Mouse (Mus musculus) neural tube, embryonic 12.5 days (tissue): Measurements from ENCODE around the gene Rnf123. TPM values are rescaled to one million over a fixed set of nuclear protein-coding genes. Genes with fewer than 3 reads are reported as not detected.
A peak's percentile ranks its signal among the peaks of the same experiment; 100 is the strongest.

Experiments
- ATAC-seq: fragments of 200-750 bp; cut with Nextera tagmentation; 2 replicates; pipeline ENCODE4 v1.8.0; 2017; ENCODE audit warnings: low read depth, mild to moderate bottlenecking, moderate TSS enrichment, moderate library complexity; ENCODE audit not compliant: low FRiP score
- H3K27ac ChIP-seq: fragments of 300-500 bp; sonication (generic); 2 replicates; pipeline ENCODE4 v1.5.1; 2016
- H3K27me3 ChIP-seq: fragments of 300-500 bp; sonication (generic); replicated peaks from 2 replicates; pipeline ENCODE4 v1.6.1; 2016; ENCODE audit warnings: mild to moderate bottlenecking
- H3K36me3 ChIP-seq: fragments of 300-500 bp; sonication (generic); 2 replicates; pipeline ENCODE4 v1.6.1; 2016; ENCODE audit warnings: mild to moderate bottlenecking
- H3K4me1 ChIP-seq: fragments of 300-500 bp; sonication (generic); 2 replicates; pipeline ENCODE4 v1.6.1; 2016
- H3K4me2 ChIP-seq: fragments of 300-500 bp; sonication (generic); replicated peaks from 2 replicates; pipeline ENCODE4 v1.6.1; 2016; ENCODE audit warnings: mild to moderate bottlenecking
- H3K4me3 ChIP-seq: fragments of 300-500 bp; sonication (generic); 2 replicates; pipeline ENCODE4 v1.5.1; 2016
- H3K9ac ChIP-seq: fragments of 300-500 bp; sonication (generic); 2 replicates; pipeline ENCODE4 v1.6.1; 2016; ENCODE audit warnings: mild to moderate bottlenecking
- H3K9me3 ChIP-seq: fragments of 300-500 bp; sonication (generic); 2 replicates; pipeline ENCODE4 v1.6.1; 2016; ENCODE audit warnings: mild to moderate bottlenecking
- WGBS: fragments of 180-500 bp; shearing (Covaris S2); methylation state at CpG from one replicate; pipeline ENCODE4 v1.1.7; 2016; 5-methylcytosine and 5-hydroxymethylcytosine counted together
- polyA plus RNA-seq: library from polyadenylated mRNA; unstranded; fragments of >200 nt; fragmentation: Nextera tagmentation; extraction: Ambion mirVana; gene quantifications from 2 replicates; pipeline ENCODE4 v1.2.1, GENCODE M21; 2016

The Rnf123 gene
- polyA plus RNA-seq = 43.5 and 43.8 TPM in 2 replicates

GRCm38 (mm10) chr9:108082988-108083431 lies at the start of gene Rnf123:
Gene Rnf123 (minus strand): TSS chr9:108083346.
- Histone ChIP-seq H3K9me3 (no peaks in the 10 kb centered on the region), H3K36me3 (peaks cover 42% of the 10 kb centered on the region), H3K9ac (no peak within 1 kb of the TSS), H3K27me3 (peaks cover 38% of the 10 kb centered on the region), H3K4me1 (peaks cover 19% of the 10 kb centered on the region), H3K4me3 (no peak within 1 kb of the TSS), H3K27ac (no peak within 1 kb of the TSS), H3K4me2 (peak within 1 kb of the TSS; percentile 20)
- no peak for ATAC-seq
- 34% methylated on average over 12 of the region's 12 CpGs for WGBS

DNA sequence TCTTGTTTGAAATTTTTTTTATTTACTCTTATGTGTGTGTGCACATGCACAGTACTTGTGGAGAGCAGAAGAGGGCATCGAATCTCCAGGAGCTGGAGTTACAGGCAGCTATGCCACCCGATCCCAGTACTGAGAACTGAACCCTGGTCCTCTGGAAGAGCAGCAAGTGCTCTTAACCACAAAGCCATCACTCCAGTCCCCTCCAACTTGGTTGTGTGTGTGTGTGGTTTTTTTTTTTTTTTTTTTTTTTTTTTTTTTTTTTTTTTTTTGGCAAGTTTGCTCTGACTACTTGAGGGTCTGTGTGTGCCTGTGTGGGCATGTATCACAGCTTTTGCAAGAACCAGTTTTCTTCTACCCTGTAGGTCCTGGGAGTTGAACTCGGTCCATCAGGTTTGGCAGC lies 49.2 kb upstream of the Rnf123 start:
- H3K4me2 ChIP-seq = no peak overlapping the region
- peaks cover 11% of the 10 kb centered on the region for H3K36me3 ChIP-seq
- H3K4me1 ChIP-seq = no peaks in the 10 kb centered on the region
- no peaks in the 10 kb centered on the region for H3K27me3 ChIP-seq
- WGBS = 91% methylated on average over 3 of the region's 3 CpGs
- no peak overlapping the region for H3K9ac ChIP-seq
- H3K4me3 ChIP-seq = no peak overlapping the region
- no peak overlapping the region for H3K27ac ChIP-seq
- no peak for ATAC-seq
- no peaks in the 10 kb centered on the region for H3K9me3 ChIP-seq

- WGBS = 83% methylated on average over 5 of the region's 5 CpGs
- H3K9ac ChIP-seq = no peak overlapping the region
- ATAC-seq = no peak
Observed at GRCm38 (mm10) chr9:108131502-108131901, 48.4 kb upstream of the Rnf123 start.

DNA sequence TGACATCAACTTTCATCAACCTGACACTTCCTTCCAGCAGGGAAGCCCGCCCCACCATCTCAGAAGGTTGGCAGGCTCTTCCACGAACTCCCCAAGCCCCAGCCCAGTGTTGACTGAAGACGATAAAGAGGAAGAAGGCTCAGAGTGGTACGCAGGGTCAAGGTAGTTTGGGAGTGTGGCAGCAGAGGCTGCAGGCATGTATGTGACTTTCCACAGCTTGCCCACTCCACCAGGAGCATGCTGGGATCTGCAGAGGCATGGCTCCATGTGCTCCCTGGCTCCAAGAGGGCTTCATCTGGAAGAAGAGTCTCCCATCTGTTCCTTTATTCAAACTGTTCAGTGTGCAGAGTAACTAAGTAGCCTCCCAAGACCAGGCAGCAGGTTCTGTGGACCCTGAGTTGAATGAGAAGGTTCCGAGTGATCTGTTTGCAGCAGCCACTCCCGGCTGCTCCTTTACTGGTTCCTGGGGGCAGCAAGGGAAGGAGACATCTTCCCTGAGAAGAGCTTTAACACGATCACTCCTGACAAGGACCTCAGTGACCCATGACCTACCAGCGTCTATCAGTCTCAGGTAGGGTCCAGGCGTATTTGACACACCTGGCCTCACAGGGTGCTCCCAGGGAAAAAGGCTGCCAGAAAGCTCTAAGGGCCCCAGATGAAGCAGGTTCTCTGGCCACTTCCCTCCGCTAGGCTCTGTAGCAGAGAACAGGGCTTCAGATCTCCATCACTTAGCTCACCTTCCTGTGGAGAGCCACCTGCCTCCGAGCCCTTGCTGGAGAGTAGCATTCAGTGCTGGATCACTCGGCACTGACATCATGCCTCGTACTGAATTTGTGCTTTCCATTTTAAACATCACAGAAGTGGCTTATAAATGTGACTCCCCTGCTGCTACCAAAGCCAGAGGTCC lies 46.1 kb upstream of the Rnf123 start:
- Histone ChIP-seq H3K9ac (no peak overlapping the region), H3K36me3 (peaks cover 13% of the 10 kb centered on the region), H3K4me3 (no peak overlapping the region), H3K4me2 (no peak overlapping the region), H3K4me1 (no peaks in the 10 kb centered on the region), H3K27ac (no peak overlapping the region), H3K27me3 (no peaks in the 10 kb centered on the region), H3K9me3 (no peaks in the 10 kb centered on the region)
- ATAC-seq = no peak
- WGBS = 87% methylated on average over 13 of the region's 13 CpGs

More at GRCm38 (mm10) chr9:108131502-108131901, 48.4 kb upstream of the Rnf123 start:
- Histone ChIP-seq H3K4me1 (no peaks in the 10 kb centered on the region), H3K4me3 (no peak overlapping the region), H3K9me3 (no peaks in the 10 kb centered on the region), H3K4me2 (no peak overlapping the region), H3K27me3 (no peaks in the 10 kb centered on the region), H3K36me3 (peaks cover 2% of the 10 kb centered on the region; the same call in 1 of the 2 replicates), H3K27ac (no peak overlapping the region)

GRCm38 (mm10) chr9:108128248-108128647 lies 45.1 kb upstream of the Rnf123 start:
- ATAC-seq = no peak
- Histone ChIP-seq H3K9me3 (no peaks in the 10 kb centered on the region), H3K27ac (no peak overlapping the region), H3K4me2 (no peak overlapping the region), H3K9ac (no peak overlapping the region), H3K36me3 (peaks cover 13% of the 10 kb centered on the region), H3K27me3 (no peaks in the 10 kb centered on the region), H3K4me3 (no peak overlapping the region), H3K4me1 (no peaks in the 10 kb centered on the region)
- WGBS = 87% methylated on average over 11 of the region's 11 CpGs

GRCm38 (mm10) chr9:108126436-108127180 lies 43.5 kb upstream of the Rnf123 start:
- WGBS = 78% methylated on average over 17 of the region's 17 CpGs
- no peak overlapping the region for H3K9ac ChIP-seq
- no peaks in the 10 kb centered on the region for H3K27me3 ChIP-seq
- H3K4me3 ChIP-seq = no peak overlapping the region
- no peaks in the 10 kb centered on the region for H3K4me1 ChIP-seq
- no peak for ATAC-seq
- no peak overlapping the region for H3K4me2 ChIP-seq
- peaks cover 18% of the 10 kb centered on the region for H3K36me3 ChIP-seq
- H3K27ac ChIP-seq = no peak overlapping the region
- H3K9me3 ChIP-seq = no peaks in the 10 kb centered on the region

- Histone ChIP-seq H3K36me3 (peaks cover 18% of the 10 kb centered on the region), H3K27ac (no peak overlapping the region), H3K27me3 (no peaks in the 10 kb centered on the region), H3K4me2 (no peak overlapping the region), H3K4me3 (no peak overlapping the region), H3K9me3 (no peaks in the 10 kb centered on the region), H3K9ac (no peak overlapping the region), H3K4me1 (no peaks in the 10 kb centered on the region)
- WGBS = 92% methylated on average over 8 of the region's 8 CpGs
- ATAC-seq = no peak
Observed at GRCm38 (mm10) chr9:108125731-108126130, 42.6 kb upstream of the Rnf123 start.

DNA sequence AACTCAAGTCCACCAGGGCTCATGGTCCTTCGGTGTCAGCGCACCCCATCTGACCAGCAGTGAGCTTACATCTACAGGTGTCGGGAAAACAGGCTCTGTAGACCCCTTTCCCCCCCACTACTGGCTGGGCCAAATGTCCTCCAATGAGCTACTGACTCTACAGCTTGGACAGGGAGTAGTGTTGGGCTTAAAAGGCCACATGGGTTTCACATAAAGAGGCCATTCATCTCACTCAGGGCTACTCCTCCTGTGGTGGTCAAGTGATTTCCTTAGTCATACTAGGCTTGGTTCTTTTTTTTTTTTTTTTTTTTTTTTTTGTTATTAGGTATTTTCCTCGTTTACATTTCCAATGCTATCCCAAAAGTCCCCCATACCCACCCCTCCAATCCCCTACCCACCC lies 40.8 kb upstream of the Rnf123 start:
- 75% methylated on average over 4 of the region's 4 CpGs for WGBS
- no peak for ATAC-seq
- H3K4me3 ChIP-seq = no peak overlapping the region
- H3K4me1 ChIP-seq = no peaks in the 10 kb centered on the region
- H3K27me3 ChIP-seq = no peaks in the 10 kb centered on the region
- H3K9me3 ChIP-seq = no peaks in the 10 kb centered on the region
- no peak overlapping the region for H3K4me2 ChIP-seq
- no peak overlapping the region for H3K27ac ChIP-seq
- H3K36me3 ChIP-seq = peaks cover 18% of the 10 kb centered on the region
- no peak overlapping the region for H3K9ac ChIP-seq

DNA sequence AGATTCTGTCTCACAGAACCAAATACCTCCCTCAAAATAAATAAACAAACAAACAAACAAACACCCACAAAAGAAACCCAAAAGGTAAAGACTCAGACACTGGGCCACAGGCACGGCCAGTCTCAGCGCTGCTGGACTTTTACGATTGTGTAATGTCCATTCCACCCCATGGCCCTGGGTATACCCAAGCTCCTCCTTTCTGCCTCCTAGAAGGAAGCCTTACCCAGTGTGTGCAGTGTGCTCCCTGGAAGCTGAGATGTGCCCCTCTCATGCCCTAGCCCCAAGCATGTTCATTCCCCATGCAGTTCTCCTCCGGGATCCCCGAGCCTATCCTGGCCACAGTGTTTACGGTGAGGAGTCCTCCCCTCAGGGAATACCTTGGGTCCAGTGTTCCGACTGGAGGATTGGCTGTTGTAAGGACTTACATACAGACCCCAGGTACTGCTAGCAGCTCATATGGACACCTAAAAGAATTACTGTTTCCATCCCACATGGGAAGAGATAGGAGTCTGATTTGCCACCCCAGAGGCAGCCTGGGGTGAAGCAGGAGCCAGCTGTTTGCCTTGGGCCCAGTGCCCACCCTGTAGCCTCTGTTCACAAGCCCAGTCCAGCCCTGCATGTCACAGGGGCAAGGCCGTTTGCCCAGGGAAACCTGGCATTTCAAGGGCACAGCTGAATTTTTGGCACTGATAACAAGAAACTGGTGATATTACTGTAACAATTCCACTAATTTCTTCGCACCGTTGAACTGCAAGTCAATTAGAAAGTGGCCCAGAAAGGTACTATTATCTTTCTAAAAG lies 38.2 kb upstream of the Rnf123 start:
- H3K4me1 ChIP-seq = no peaks in the 10 kb centered on the region
- no peaks in the 10 kb centered on the region for H3K9me3 ChIP-seq
- ATAC-seq = no peak
- no peak overlapping the region for H3K4me2 ChIP-seq
- H3K9ac ChIP-seq = no peak overlapping the region
- peaks cover 28% of the 10 kb centered on the region for H3K36me3 ChIP-seq
- H3K27me3 ChIP-seq = no peaks in the 10 kb centered on the region
- H3K4me3 ChIP-seq = no peak overlapping the region
- no peak overlapping the region for H3K27ac ChIP-seq
- WGBS = 85% methylated on average over 10 of the region's 10 CpGs

DNA sequence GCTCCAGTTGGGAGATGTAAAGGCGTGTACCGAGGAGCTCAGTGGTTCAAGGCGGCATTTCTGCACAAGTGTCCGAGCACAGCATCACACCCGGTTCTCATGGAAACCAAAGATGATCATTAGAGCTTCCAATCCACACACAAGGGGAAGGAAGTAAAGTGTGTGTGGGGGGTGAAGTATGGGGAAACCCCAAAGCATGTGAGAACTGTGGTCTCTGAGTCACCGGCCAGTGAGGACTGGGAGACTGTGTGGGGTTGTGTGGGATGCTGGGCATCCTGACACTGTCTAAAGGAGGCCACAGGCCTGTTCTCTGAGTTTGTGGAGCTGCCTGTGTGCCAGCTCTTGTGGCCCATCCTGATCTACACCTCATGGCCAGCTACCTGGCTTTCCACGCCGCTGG lies 37.5 kb upstream of the Rnf123 start:
- WGBS = 93% methylated on average over 8 of the region's 8 CpGs
- no peak for ATAC-seq
- no peaks in the 10 kb centered on the region for H3K4me1 ChIP-seq
- H3K9ac ChIP-seq = no peak overlapping the region
- no peak overlapping the region for H3K4me2 ChIP-seq
- peaks cover 28% of the 10 kb centered on the region for H3K36me3 ChIP-seq
- H3K27ac ChIP-seq = no peak overlapping the region
- no peaks in the 10 kb centered on the region for H3K27me3 ChIP-seq
- H3K9me3 ChIP-seq = no peaks in the 10 kb centered on the region
- no peak overlapping the region for H3K4me3 ChIP-seq

DNA sequence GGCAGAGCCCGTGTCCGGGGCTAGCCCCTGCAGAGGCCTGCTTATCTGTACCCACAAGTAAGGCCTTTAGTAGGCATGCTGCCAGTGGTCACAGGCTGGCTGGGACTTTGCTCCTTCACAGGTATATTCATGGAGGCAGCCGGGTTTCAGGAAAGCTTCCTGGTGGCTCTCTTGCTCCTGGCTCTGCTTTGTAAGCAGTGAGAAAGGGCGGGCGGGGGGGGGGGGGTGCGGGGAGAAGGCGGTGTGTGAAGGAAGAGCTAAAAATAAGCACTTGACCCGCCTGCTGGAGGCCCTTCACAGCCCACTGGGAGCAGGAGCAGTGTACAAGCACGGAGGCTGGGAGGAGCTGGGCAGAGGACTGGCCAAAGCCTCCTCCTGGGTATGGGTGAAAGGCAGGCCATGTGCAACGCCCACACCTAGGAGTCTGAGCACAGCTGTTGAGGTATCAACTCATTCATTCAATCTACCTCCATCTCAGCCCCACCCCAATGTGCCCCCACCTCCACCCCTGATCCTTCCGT lies 36.8 kb upstream of the Rnf123 start:
- no peak overlapping the region for H3K27ac ChIP-seq
- H3K4me1 ChIP-seq = no peaks in the 10 kb centered on the region
- ATAC-seq = no peak
- no peaks in the 10 kb centered on the region; the same call in 1 of the 2 replicates for H3K27me3 ChIP-seq
- no peak overlapping the region for H3K4me3 ChIP-seq
- no peaks in the 10 kb centered on the region for H3K9me3 ChIP-seq
- peaks cover 30% of the 10 kb centered on the region for H3K36me3 ChIP-seq
- H3K4me2 ChIP-seq = no peak overlapping the region
- no peak overlapping the region for H3K9ac ChIP-seq
- 68% methylated on average over 10 of the region's 11 CpGs for WGBS
